Mouse (Mus musculus): Measurements from ENCODE around the gene Mlec. TPM values are rescaled to one million over a fixed set of nuclear protein-coding genes. Genes with fewer than 3 reads are reported as not detected.

Mlec gene
- polyA plus RNA-seq, 1 experiment, result 39.1 TPM

GRCm38 (mm10) chr5:115142166-115142697 lies 15.7 kb downstream of the Mlec start:
- no peak for TF ChIP-seq POLR2A (IDR thresholded peaks at IDR 0.05; ENCODE audit: low read depth, low read length)
- no peak for TF ChIP-seq CTCF (IDR thresholded peaks at IDR 0.05; ENCODE audit: extremely low read depth, insufficient read depth, insufficient read length, insufficient replicate concordance)
- peaks cover 7% of the 10 kb centered on the region for H3K36me3 ChIP-seq (ENCODE audit: control insufficient read depth, insufficient read depth, low read length)
- no peaks in the 10 kb centered on the region for H3K27me3 ChIP-seq (ENCODE audit: control insufficient read depth, insufficient read depth, low read length)
- H3K4me1 ChIP-seq (ENCODE audit: control insufficient read depth, insufficient read depth, insufficient read length), result no peaks in the 10 kb centered on the region
- H3K4me3 ChIP-seq (ENCODE audit: extremely low read depth, insufficient read depth, insufficient read length), result no peak overlapping the region
- no peak for DNase-seq (ENCODE audit: low read depth in 1 of 2, low spot score in 2 of 2)
- no peak overlapping the region for H3K27ac ChIP-seq (ENCODE audit: insufficient read depth, low read length)
- 87% methylated on average over 9 of the region's 9 CpGs for WGBS

- Histone ChIP-seq H3K4me1 (ENCODE audit: control insufficient read depth, insufficient read depth, insufficient read length) (no peaks in the 10 kb centered on the region), H3K36me3 (ENCODE audit: control insufficient read depth, insufficient read depth, low read length) (peaks cover 2% of the 10 kb centered on the region; the same call in 1 of the 2 replicates), H3K4me3 (ENCODE audit: extremely low read depth, insufficient read depth, insufficient read length) (no peak overlapping the region), H3K27ac (ENCODE audit: insufficient read depth, low read length) (no peak overlapping the region), H3K27me3 (ENCODE audit: control insufficient read depth, insufficient read depth, low read length) (no peaks in the 10 kb centered on the region)
- TF ChIP-seq CTCF (IDR thresholded peaks at IDR 0.05; ENCODE audit: extremely low read depth, insufficient read depth, insufficient read length, insufficient replicate concordance) (no peak), POLR2A (IDR thresholded peaks at IDR 0.05; ENCODE audit: low read depth, low read length) (no peak)
- 89% methylated on average over 3 of the region's 3 CpGs for WGBS
- no peak for DNase-seq (ENCODE audit: low read depth in 1 of 2, low spot score in 2 of 2)
Measured at GRCm38 (mm10) chr5:115140726-115141125, 17.3 kb downstream of the Mlec start.

- no peak for DNase-seq (ENCODE audit: low read depth in 1 of 2, low spot score in 2 of 2)
- Histone ChIP-seq H3K36me3 (ENCODE audit: control insufficient read depth, insufficient read depth, low read length) (no peaks in the 10 kb centered on the region; the same call in 1 of the 2 replicates), H3K4me3 (ENCODE audit: extremely low read depth, insufficient read depth, insufficient read length) (no peak overlapping the region), H3K4me1 (ENCODE audit: control insufficient read depth, insufficient read depth, insufficient read length) (no peaks in the 10 kb centered on the region), H3K27ac (ENCODE audit: insufficient read depth, low read length) (no peak overlapping the region), H3K27me3 (ENCODE audit: control insufficient read depth, insufficient read depth, low read length) (no peaks in the 10 kb centered on the region)
- WGBS, result 84% methylated on average over 4 of the region's 4 CpGs
- no peak for TF ChIP-seq POLR2A (IDR thresholded peaks at IDR 0.05; ENCODE audit: low read depth, low read length)
- no peak for TF ChIP-seq CTCF (IDR thresholded peaks at IDR 0.05; ENCODE audit: extremely low read depth, insufficient read depth, insufficient read length, insufficient replicate concordance)
Measured at GRCm38 (mm10) chr5:115139124-115139523, 18.9 kb downstream of the Mlec start.

GRCm38 (mm10) chr5:115134234-115135165 lies 23.5 kb downstream of the Mlec start, which contains the start of gene Unc119b:
Gene Unc119b, minus strand, starts transcription at chr5:115134975.
- H3K27ac ChIP-seq (ENCODE audit: insufficient read depth, low read length), result peak within 1 kb of the TSS; percentile 68
- no peak for TF ChIP-seq CTCF (IDR thresholded peaks at IDR 0.05; ENCODE audit: extremely low read depth, insufficient read depth, insufficient read length, insufficient replicate concordance)
- TF ChIP-seq POLR2A (IDR thresholded peaks at IDR 0.05; ENCODE audit: low read depth, low read length), result no peak
- H3K4me3 ChIP-seq (ENCODE audit: extremely low read depth, insufficient read depth, insufficient read length), result peak within 1 kb of the TSS; percentile 94
- DNase-seq (ENCODE audit: low read depth in 1 of 2, low spot score in 2 of 2), result peak; percentile 67 to 90
- peaks cover 12% of the 10 kb centered on the region for H3K4me1 ChIP-seq (ENCODE audit: control insufficient read depth, insufficient read depth, insufficient read length)
- peaks cover 2% of the 10 kb centered on the region; the same call in 1 of the 2 replicates for H3K36me3 ChIP-seq (ENCODE audit: control insufficient read depth, insufficient read depth, low read length)
- no peaks in the 10 kb centered on the region for H3K27me3 ChIP-seq (ENCODE audit: control insufficient read depth, insufficient read depth, low read length)
- WGBS, result 1% methylated on average over 75 of the region's 81 CpGs

GRCm38 (mm10) chr5:115133358-115134066 lies 24.5 kb downstream of the Mlec start:
- H3K27ac ChIP-seq (ENCODE audit: insufficient read depth, low read length), result peak overlapping the region; percentile 60
- peaks cover 12% of the 10 kb centered on the region for H3K4me1 ChIP-seq (ENCODE audit: control insufficient read depth, insufficient read depth, insufficient read length)
- peaks cover 3% of the 10 kb centered on the region for H3K36me3 ChIP-seq (ENCODE audit: control insufficient read depth, insufficient read depth, low read length)
- WGBS, result 29% methylated on average over 6 of the region's 6 CpGs
- H3K4me3 ChIP-seq (ENCODE audit: extremely low read depth, insufficient read depth, insufficient read length), result peak overlapping the region; percentile 94
- DNase-seq (ENCODE audit: low read depth in 1 of 2, low spot score in 2 of 2), result no peak
- no peaks in the 10 kb centered on the region for H3K27me3 ChIP-seq (ENCODE audit: control insufficient read depth, insufficient read depth, low read length)
- TF ChIP-seq POLR2A (IDR thresholded peaks at IDR 0.05; ENCODE audit: low read depth, low read length) (no peak), CTCF (IDR thresholded peaks at IDR 0.05; ENCODE audit: extremely low read depth, insufficient read depth, insufficient read length, insufficient replicate concordance) (no peak)

- Histone ChIP-seq H3K27ac (ENCODE audit: insufficient read depth, low read length) (peak overlapping the region; percentile 60), H3K4me3 (ENCODE audit: extremely low read depth, insufficient read depth, insufficient read length) (no peak overlapping the region), H3K4me1 (ENCODE audit: control insufficient read depth, insufficient read depth, insufficient read length) (peaks cover 12% of the 10 kb centered on the region), H3K27me3 (ENCODE audit: control insufficient read depth, insufficient read depth, low read length) (no peaks in the 10 kb centered on the region), H3K36me3 (ENCODE audit: control insufficient read depth, insufficient read depth, low read length) (peaks cover 8% of the 10 kb centered on the region)
- no peak for DNase-seq (ENCODE audit: low read depth in 1 of 2, low spot score in 2 of 2)
- no peak for TF ChIP-seq CTCF (IDR thresholded peaks at IDR 0.05; ENCODE audit: extremely low read depth, insufficient read depth, insufficient read length, insufficient replicate concordance)
- TF ChIP-seq POLR2A (IDR thresholded peaks at IDR 0.05; ENCODE audit: low read depth, low read length), result peak; percentile 5; the same call in 1 of the 2 replicates
- 60% methylated on average over 8 of the region's 8 CpGs for WGBS
Measured at GRCm38 (mm10) chr5:115132465-115132864, 25.5 kb downstream of the Mlec start.
